Mouse (Mus musculus) spleen, adult 2 months (tissue): ENCODE results near the gene Sft2d1. TPM values are rescaled to one million over a fixed set of nuclear protein-coding genes. Genes with fewer than 3 reads are reported as not detected.
"Not testable (repeated sequence)": the region's sequence is repeated elsewhere in the genome, so short reads cannot be mapped to it uniquely, and the experiment has no call there.

Experiments
- DNase-seq, 2 experiments: peaks; one replicate each; pipeline versions ENCODE4 v3.0.0 to v3.0.0-alpha.2; 2012 to 2021; ENCODE audit warnings: low spot score in 2 of 2, low read depth in 1 of 2
- H3K27ac ChIP-seq: fragments of 200-500 bp; 2 replicates; pipeline ENCODE4 v1.5.1; 2012; ENCODE audit warnings: low read length, inconsistent platforms; ENCODE audit not compliant: insufficient read depth
- H3K27me3 ChIP-seq: fragments of 200-500 bp; 2 replicates; pipeline ENCODE4 v1.6.1; 2012; ENCODE audit warnings: mild to moderate bottlenecking, moderate library complexity, low read length, inconsistent platforms; ENCODE audit not compliant: control insufficient read depth, insufficient read depth
- H3K36me3 ChIP-seq: fragments of 200-500 bp; 2 replicates; pipeline ENCODE4 v1.6.1; 2012; ENCODE audit warnings: mild to moderate bottlenecking, low read length, inconsistent platforms; ENCODE audit not compliant: control insufficient read depth, insufficient read depth
- H3K4me1 ChIP-seq: fragments of 200-500 bp; 2 replicates; pipeline ENCODE4 v1.6.1; 2011; ENCODE audit warnings: inconsistent platforms; ENCODE audit not compliant: control insufficient read depth, insufficient read depth, insufficient read length
- H3K4me3 ChIP-seq: fragments of 200-500 bp; 2 replicates; pipeline ENCODE4 v1.5.1; 2011; ENCODE audit warnings: mild to moderate bottlenecking, inconsistent platforms; ENCODE audit not compliant: insufficient read depth, insufficient read length; ENCODE audit errors: extremely low read depth
- CTCF ChIP-seq: fragments of 200-500 bp; IDR thresholded peaks from 2 replicates; pipeline ENCODE4 v1.5.1; 2011; ENCODE audit warnings: mild to moderate bottlenecking, inconsistent platforms; ENCODE audit not compliant: insufficient read depth, insufficient read length, insufficient replicate concordance; ENCODE audit errors: extremely low read depth
- POLR2A ChIP-seq: fragments of 200-500 bp; IDR thresholded peaks from 2 replicates; pipeline ENCODE4 v1.6.1; 2011; ENCODE audit warnings: low read depth, low read length, inconsistent platforms
- WGBS: fragments of 180-500 bp; shearing (Covaris S2); methylation state at CpG from one replicate; pipeline ENCODE4 v1.1.7; 2018; 5-methylcytosine and 5-hydroxymethylcytosine counted together
- polyA plus RNA-seq: library from polyadenylated mRNA; depleted of rRNA; stranded (reverse); fragments of >200 nt; gene quantifications from 2 replicates; pipeline ENCODE4 v1.2.3, GENCODE M21; 2012; rRNA removed

The Sft2d1 gene
- 61.4 and 81.8 TPM in 2 replicates for polyA plus RNA-seq

DNA sequence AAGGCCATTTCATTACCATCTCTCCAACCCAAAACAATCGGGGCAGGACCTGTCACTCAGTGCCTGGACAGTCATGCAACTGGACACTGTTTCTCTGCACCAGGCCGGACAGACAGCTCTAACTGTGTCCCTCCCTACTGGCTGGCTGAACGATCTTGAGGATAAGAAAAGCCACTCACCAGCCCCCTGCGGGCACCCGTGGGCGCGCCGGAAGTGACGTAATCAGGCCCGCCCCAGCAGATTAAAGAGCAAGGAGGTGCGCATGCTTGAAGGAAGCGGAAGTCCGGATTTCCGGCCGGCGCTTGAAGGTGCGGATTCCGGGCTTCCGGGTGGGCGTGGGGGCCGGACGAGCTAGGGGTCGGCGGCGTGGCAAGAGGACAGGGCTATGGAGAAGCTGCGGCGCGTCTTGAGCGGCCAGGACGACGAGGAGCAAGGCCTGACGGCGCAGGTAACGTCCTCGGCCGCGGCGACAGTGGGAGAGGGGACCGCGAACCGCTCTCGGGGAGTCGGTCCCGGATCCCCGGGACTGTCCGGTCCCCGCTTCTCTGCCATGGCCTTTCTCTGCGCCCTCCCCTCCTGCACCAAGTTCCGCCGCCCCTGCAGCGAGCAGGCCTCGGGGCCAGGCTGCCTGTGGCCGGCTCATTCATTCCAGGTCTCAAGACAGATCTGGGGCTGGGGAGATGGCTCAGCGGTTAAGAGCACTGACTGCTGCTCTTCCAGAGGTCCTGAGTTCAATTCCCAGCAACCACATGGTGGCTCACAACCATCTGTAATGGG lies at the start of gene Sft2d1:
TSS of gene Sft2d1 (plus strand) at position 265 of the 777 bp plus-strand sequence.
- TF ChIP-seq POLR2A, result peak; percentile 18; the same call in 1 of the 2 replicates
- TF ChIP-seq CTCF, result no peak
- no peaks in the 10 kb centered on the region for H3K36me3 ChIP-seq
- no peaks in the 10 kb centered on the region for H3K27me3 ChIP-seq
- peak within 1 kb of the TSS; percentile 95 for H3K4me3 ChIP-seq
- peaks cover 14% of the 10 kb centered on the region; the same call in 1 of the 2 replicates for H3K4me1 ChIP-seq
- peak within 1 kb of the TSS; percentile 73 for H3K27ac ChIP-seq
- WGBS, result under 1% methylated on average over 54 of the region's 54 CpGs
- peak; percentile 88 to 92 for DNase-seq

- H3K4me3 ChIP-seq, H3K36me3 ChIP-seq, H3K27me3 ChIP-seq, H3K27ac ChIP-seq, H3K4me1 ChIP-seq: not testable (repeated sequence)
- peak; percentile 39; the same call in 1 of the 2 replicates for TF ChIP-seq CTCF
- 13% methylated on average over 7 of the region's 7 CpGs for WGBS
- DNase-seq, result peak in 1 of 2 experiments; percentile 33
Observed at GRCm38 (mm10) chr17:8264638-8265037, 46.3 kb upstream of the Sft2d1 start.

DNA sequence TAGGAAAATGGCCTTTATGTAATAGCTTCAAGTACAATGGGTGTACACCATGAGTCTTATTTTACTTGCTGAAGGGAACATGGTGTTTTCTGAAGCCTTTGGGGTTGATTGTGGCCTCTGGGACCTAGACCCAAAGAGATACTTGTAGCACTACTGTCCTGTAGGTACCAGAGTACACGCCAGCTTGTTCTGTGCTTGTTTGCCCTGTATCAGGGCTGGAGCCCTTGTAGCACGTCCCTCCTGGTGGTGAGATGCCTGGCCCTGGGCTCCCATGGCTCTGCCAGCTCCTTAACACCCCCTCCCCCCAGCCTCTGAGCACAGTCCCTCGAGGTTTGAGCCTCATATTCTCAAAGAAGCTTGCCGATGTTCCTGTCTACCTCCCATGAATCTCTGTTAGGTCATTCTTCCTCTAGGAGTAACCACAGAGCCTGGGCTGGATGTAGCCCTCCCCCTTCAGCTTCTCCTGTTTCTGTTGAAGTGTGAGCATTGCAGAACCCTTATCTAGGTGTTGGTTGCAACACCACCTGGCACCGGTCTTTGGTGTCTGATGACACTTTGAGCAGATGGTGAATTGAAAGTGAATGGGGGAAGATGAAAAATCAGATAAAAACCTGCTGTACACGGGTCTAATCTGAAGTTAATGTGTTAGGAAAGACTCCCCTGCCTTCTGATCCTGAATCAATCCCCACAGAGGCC lies 38.7 kb upstream of the Sft2d1 start:
- no peak overlapping the region for H3K4me3 ChIP-seq
- no peak for TF ChIP-seq POLR2A
- no peak for TF ChIP-seq CTCF
- H3K36me3 ChIP-seq, result no peaks in the 10 kb centered on the region
- H3K27ac ChIP-seq, result no peak overlapping the region
- no peak for DNase-seq
- WGBS, result 37% methylated on average over 6 of the region's 6 CpGs
- H3K27me3 ChIP-seq, result no peaks in the 10 kb centered on the region
- H3K4me1 ChIP-seq, result no peaks in the 10 kb centered on the region

GRCm38 (mm10) chr17:8272951-8273350 lies 38.0 kb upstream of the Sft2d1 start:
- H3K36me3 ChIP-seq, result no peaks in the 10 kb centered on the region
- no peaks in the 10 kb centered on the region for H3K4me1 ChIP-seq
- no peaks in the 10 kb centered on the region for H3K27me3 ChIP-seq
- WGBS, result 75% methylated on average over 6 of the region's 6 CpGs
- TF ChIP-seq POLR2A, result no peak
- TF ChIP-seq CTCF, result no peak
- DNase-seq, result no peak
- H3K4me3 ChIP-seq, result no peak overlapping the region
- no peak overlapping the region for H3K27ac ChIP-seq

GRCm38 (mm10) chr17:8276071-8276470 lies 34.8 kb upstream of the Sft2d1 start:
- H3K27me3 ChIP-seq, result no peaks in the 10 kb centered on the region
- TF ChIP-seq CTCF, result no peak
- no peak for TF ChIP-seq POLR2A
- 77% methylated on average over 4 of the region's 4 CpGs for WGBS
- H3K4me1 ChIP-seq, result no peaks in the 10 kb centered on the region
- DNase-seq, result no peak
- H3K27ac ChIP-seq, result no peak overlapping the region
- no peaks in the 10 kb centered on the region for H3K36me3 ChIP-seq
- no peak overlapping the region for H3K4me3 ChIP-seq

DNA sequence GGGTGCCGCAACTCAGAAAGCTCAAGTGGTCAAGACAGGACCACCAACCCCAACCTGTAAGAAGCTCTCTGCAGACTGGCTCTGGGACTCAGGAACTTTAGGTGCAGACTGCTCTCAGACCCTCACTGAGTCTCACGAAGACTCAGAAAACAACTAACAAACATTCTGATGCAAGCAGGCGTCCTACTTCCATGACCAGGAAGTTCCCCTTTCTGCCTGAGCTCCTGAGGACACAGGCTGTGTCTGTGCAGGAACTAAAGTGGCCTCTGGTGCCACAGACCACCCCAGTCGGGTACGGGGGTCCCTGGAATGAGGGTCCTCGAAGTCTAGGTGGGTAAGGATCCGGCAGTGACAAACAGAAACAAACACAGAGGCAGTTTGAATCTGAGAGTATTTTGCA lies 34.2 kb upstream of the Sft2d1 start:
- Histone ChIP-seq H3K27ac (no peak overlapping the region), H3K4me3 (no peak overlapping the region), H3K4me1 (no peaks in the 10 kb centered on the region), H3K27me3 (no peaks in the 10 kb centered on the region), H3K36me3 (no peaks in the 10 kb centered on the region)
- DNase-seq, result no peak
- TF ChIP-seq CTCF, result no peak
- TF ChIP-seq POLR2A, result no peak
- WGBS, result 63% methylated on average over 7 of the region's 7 CpGs

DNA sequence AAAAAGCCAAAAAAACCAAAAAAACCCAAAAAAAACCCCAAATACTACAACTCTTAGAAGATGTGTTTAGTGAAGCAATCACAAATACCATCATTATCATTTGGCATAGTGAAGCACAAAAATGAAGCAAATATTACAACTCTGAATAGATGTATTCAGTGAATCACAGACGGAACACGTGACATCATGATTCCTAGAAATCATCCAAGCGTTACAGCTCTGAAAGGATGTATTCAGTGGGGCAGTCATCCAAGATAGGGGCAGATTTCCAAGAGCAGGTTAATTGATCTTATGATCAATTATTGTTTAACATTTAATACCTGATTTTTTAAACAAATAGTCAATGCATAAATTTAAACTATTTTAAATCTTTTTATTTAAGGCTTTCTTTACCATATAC lies 33.6 kb upstream of the Sft2d1 start:
- no peaks in the 10 kb centered on the region for H3K27me3 ChIP-seq
- H3K36me3 ChIP-seq, result no peaks in the 10 kb centered on the region
- no peaks in the 10 kb centered on the region for H3K4me1 ChIP-seq
- no peak for TF ChIP-seq POLR2A
- TF ChIP-seq CTCF, result no peak
- no peak for DNase-seq
- no peak overlapping the region for H3K4me3 ChIP-seq
- WGBS, result 94% methylated on average over 3 of the region's 3 CpGs
- no peak overlapping the region for H3K27ac ChIP-seq
